Mouse (Mus musculus): ENCODE data around the gene Rhpn2.

DNA sequence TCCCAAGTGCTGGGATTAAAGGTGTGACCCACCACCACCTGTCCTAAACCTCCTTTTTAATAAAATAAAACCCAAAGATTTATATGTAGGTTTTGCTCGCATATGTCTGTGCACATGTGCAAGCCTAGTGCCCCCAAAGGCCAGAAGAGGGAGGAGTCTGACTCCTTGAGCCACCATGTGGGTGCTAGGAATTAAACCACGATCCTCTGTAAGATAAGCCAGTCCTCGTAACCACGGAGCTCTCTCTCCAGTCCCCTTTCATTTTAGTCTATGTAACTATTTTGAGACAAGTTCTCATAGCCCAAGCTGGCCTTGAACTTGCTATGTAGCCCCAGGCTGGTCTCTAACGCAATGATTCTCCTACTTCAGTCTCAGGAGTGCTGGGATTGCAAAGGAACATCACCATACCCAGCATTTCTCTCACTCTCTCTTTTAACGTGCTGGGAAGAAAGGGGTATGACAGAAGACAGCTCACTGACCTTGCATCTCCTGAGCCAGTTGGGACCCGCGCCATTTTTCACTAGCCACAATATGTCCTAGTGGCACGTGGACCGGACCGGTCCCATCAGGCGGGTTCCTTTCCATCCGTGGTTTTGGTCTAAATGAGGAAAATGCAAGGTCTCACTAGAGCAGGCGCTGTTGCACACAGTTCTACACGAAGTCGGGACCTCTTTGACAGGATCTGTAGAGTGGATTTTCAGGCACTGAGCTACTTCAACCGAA is 61.9 kb downstream of the Rhpn2 start:
- TF ChIP-seq ZNF384 (IDR thresholded peaks at IDR 0.05; ENCODE audit: low read depth, low read length) (no peak), MAFK (IDR thresholded peaks at IDR 0.05; ENCODE audit: insufficient read depth, low read depth, low read length) (no peak), CHD2 (IDR thresholded peaks at IDR 0.05; ENCODE audit: low read depth, low read length) (no peak)

Measured in ES-E14 (cell line).